Mouse (Mus musculus) CH12.LX (cell line): ENCODE data around the gene Gpr68. TPM values are rescaled to one million over a fixed set of nuclear protein-coding genes. Genes with fewer than 3 reads are reported as not detected.
A peak's percentile ranks its signal among the peaks of the same experiment; 100 is the strongest.

Experiments
- DNase-seq: peaks from one replicate; pipeline ENCODE4 v3.0.0-alpha.2; 2013; ENCODE audit errors: extremely low read depth
- H3K27ac ChIP-seq: 2 replicates; pipeline ENCODE4 v1.5.1; 2012; ENCODE audit warnings: low read depth, mild to moderate bottlenecking, control low read depth, moderate library complexity; ENCODE audit not compliant: insufficient read depth
- H3K27me3 ChIP-seq: replicated peaks from 2 replicates; pipeline ENCODE3; 2012; ENCODE audit warnings: inconsistent platforms
- H3K36me3 ChIP-seq, 2 experiments: replicated peaks in 1 of 2; 2 replicates each; pipeline versions ENCODE3 to v1.6.1; 2012; ENCODE audit warnings: inconsistent platforms in 1 of 2, low read length in 1 of 2, mild to moderate bottlenecking in 1 of 2, mixed read lengths in 1 of 2, moderate library complexity in 1 of 2; ENCODE audit not compliant: control insufficient read depth in 1 of 2, insufficient read depth in 1 of 2
- H3K4me1 ChIP-seq, 2 experiments: 2 replicates each; pipeline ENCODE4 v1.6.1; 2012; ENCODE audit warnings: inconsistent platforms in 1 of 2, moderate library complexity in 1 of 2; ENCODE audit not compliant: insufficient read depth in 2 of 2, control insufficient read depth in 1 of 2
- H3K4me2 ChIP-seq: 2 replicates; pipeline ENCODE4 v1.6.1; 2012; ENCODE audit warnings: low read depth, mild to moderate bottlenecking, control low read depth; ENCODE audit not compliant: poor library complexity, insufficient read depth, severe bottlenecking
- H3K4me3 ChIP-seq, 3 experiments: fragments of 150-350 bp in 1 of 3; sonication (generic) in 1 of 3; replicated peaks in 1 of 3; 2 replicates each; pipeline versions ENCODE3 to v1.5.1; 2011 to 2012; ENCODE audit warnings: low read depth in 2 of 3, low read length in 2 of 3, mild to moderate bottlenecking in 2 of 3, moderate library complexity in 2 of 3, control low read depth in 1 of 3, improper control_type of control experiment in 1 of 3, inconsistent platforms in 1 of 3, mixed read lengths in 1 of 3; ENCODE audit not compliant: poor library complexity in 1 of 3
- H3K79me2 ChIP-seq: replicated peaks from 2 replicates; pipeline ENCODE4 v1.6.1; 2012; ENCODE audit warnings: mild to moderate bottlenecking, moderate library complexity; ENCODE audit not compliant: control insufficient read depth, poor library complexity, insufficient read depth, severe bottlenecking; ENCODE audit errors: extremely low read depth
- H3K9ac ChIP-seq: 2 replicates; pipeline ENCODE4 v1.6.1; 2012; ENCODE audit warnings: low read depth, mild to moderate bottlenecking, control low read depth, moderate library complexity; ENCODE audit not compliant: insufficient read depth
- H3K9me3 ChIP-seq: replicated peaks from 2 replicates; pipeline ENCODE3; 2012; ENCODE audit warnings: low read length, inconsistent platforms, mixed read lengths
- CHD2 ChIP-seq: IDR thresholded peaks from 2 replicates; pipeline ENCODE4 v1.6.1; 2011; ENCODE audit warnings: low read length, improper control_type of control experiment
- CTCF ChIP-seq, 2 experiments: IDR thresholded peaks in 1 of 2; conservative IDR thresholded peaks in 1 of 2; 2 replicates each; pipeline ENCODE4 v1.5.1; 2011 to 2012; ENCODE audit warnings: low read depth in 2 of 2, low read length in 2 of 2, improper control_type of control experiment in 1 of 2, inconsistent platforms in 1 of 2, mild to moderate bottlenecking in 1 of 2, moderate library complexity in 1 of 2
- E2F4 ChIP-seq: IDR thresholded peaks from 2 replicates; pipeline ENCODE4 v1.6.1; 2011; ENCODE audit warnings: low read depth, low read length, improper control_type of control experiment; ENCODE audit not compliant: insufficient replicate concordance
- ELF1 ChIP-seq: IDR thresholded peaks from 2 replicates; pipeline ENCODE4 v1.6.1; 2014; ENCODE audit warnings: low read depth, mild to moderate bottlenecking, inconsistent platforms, low read length, improper control_type of control experiment
- EP300 ChIP-seq: IDR thresholded peaks from 2 replicates; pipeline ENCODE4 v1.6.1; 2011; ENCODE audit warnings: low read length, improper control_type of control experiment
- HCFC1 ChIP-seq: IDR thresholded peaks from 2 replicates; pipeline ENCODE4 v1.6.1; 2012; ENCODE audit warnings: low read depth, mild to moderate bottlenecking, inconsistent platforms, low read length, improper control_type of control experiment
- JUN ChIP-seq: IDR thresholded peaks from 2 replicates; pipeline ENCODE4 v1.6.1; 2011; ENCODE audit warnings: low read depth, mild to moderate bottlenecking, low read length, improper control_type of control experiment, moderate library complexity; ENCODE audit not compliant: insufficient read depth
- JUND ChIP-seq: conservative IDR thresholded peaks from 2 replicates; pipeline ENCODE4 v1.6.1; 2011; ENCODE audit warnings: low read depth, low read length, improper control_type of control experiment
- KAT2A ChIP-seq: IDR thresholded peaks from 2 replicates; pipeline ENCODE4 v1.6.1; 2012; ENCODE audit warnings: low read length, improper control_type of control experiment, inconsistent platforms; ENCODE audit not compliant: insufficient replicate concordance
- MAFK ChIP-seq: IDR thresholded peaks from 2 replicates; pipeline ENCODE4 v1.6.1; 2011; ENCODE audit warnings: low read length, improper control_type of control experiment; ENCODE audit not compliant: insufficient replicate concordance
- MAX ChIP-seq: IDR thresholded peaks from 2 replicates; pipeline ENCODE4 v1.6.1; 2011; ENCODE audit warnings: low read length, improper control_type of control experiment
- MEF2A ChIP-seq: IDR thresholded peaks from 2 replicates; pipeline ENCODE4 v1.6.1; 2014; ENCODE audit warnings: low read depth, mild to moderate bottlenecking, inconsistent platforms, low read length, improper control_type of control experiment, borderline replicate concordance
- MXI1 ChIP-seq: IDR thresholded peaks from 2 replicates; pipeline ENCODE4 v1.6.1; 2011; ENCODE audit warnings: mild to moderate bottlenecking, low read depth, low read length, improper control_type of control experiment
- NELFE ChIP-seq: IDR thresholded peaks from 2 replicates; pipeline ENCODE4 v1.6.1; 2011; ENCODE audit warnings: low read depth, low read length, improper control_type of control experiment
- NRF1 ChIP-seq: IDR thresholded peaks from 2 replicates; pipeline ENCODE4 v1.6.1; 2014; ENCODE audit warnings: low read depth, mild to moderate bottlenecking, inconsistent platforms, low read length, improper control_type of control experiment, moderate library complexity
- POLR2A ChIP-seq: IDR thresholded peaks from 2 replicates; pipeline ENCODE4 v1.6.1; 2011; ENCODE audit warnings: low read depth, mild to moderate bottlenecking, improper control_type of control experiment, low read length
- SMC3 ChIP-seq: IDR thresholded peaks from 2 replicates; pipeline ENCODE4 v1.6.1; 2011; ENCODE audit warnings: low read depth, low read length, improper control_type of control experiment
- TBP ChIP-seq: conservative IDR thresholded peaks from 2 replicates; pipeline ENCODE4 v1.6.1; 2011; ENCODE audit warnings: low read depth, low read length, improper control_type of control experiment
- TCF12 ChIP-seq: IDR thresholded peaks from 2 replicates; pipeline ENCODE4 v1.6.1; 2014; ENCODE audit warnings: low read depth, mild to moderate bottlenecking, inconsistent platforms, low read length, improper control_type of control experiment
- UBTF ChIP-seq: IDR thresholded peaks from 2 replicates; pipeline ENCODE4 v1.6.1; 2012; ENCODE audit warnings: low read depth, mild to moderate bottlenecking, inconsistent platforms, low read length, improper control_type of control experiment, moderate library complexity
- USF1 ChIP-seq: IDR thresholded peaks from 2 replicates; pipeline ENCODE4 v1.6.1; 2014; ENCODE audit warnings: low read depth, mild to moderate bottlenecking, inconsistent platforms, low read length, improper control_type of control experiment
- ZC3H11A ChIP-seq: IDR thresholded peaks from 2 replicates; pipeline ENCODE4 v1.6.1; 2012; ENCODE audit warnings: low read depth, mild to moderate bottlenecking, inconsistent platforms, low read length, improper control_type of control experiment
- ZKSCAN1 ChIP-seq: IDR thresholded peaks from 2 replicates; pipeline ENCODE4 v1.6.1; 2012; ENCODE audit warnings: low read depth, inconsistent platforms, low read length, improper control_type of control experiment, borderline replicate concordance
- ZMIZ1 ChIP-seq: IDR thresholded peaks from 2 replicates; pipeline ENCODE4 v1.6.1; 2012; ENCODE audit warnings: low read depth, mild to moderate bottlenecking, inconsistent platforms, low read length, improper control_type of control experiment
- ZNF384 ChIP-seq: IDR thresholded peaks from 2 replicates; pipeline ENCODE4 v1.6.1; 2012; ENCODE audit warnings: low read depth, low read length, improper control_type of control experiment, inconsistent platforms
- dilution Hi-C: fragments of 300-500 bp; cut with MboI; formaldehyde crosslinking; loops from 2 replicates; pipeline ENCODE4 v1.14.3; 2020; ENCODE audit warnings: low sequenced_read_pairs; ENCODE audit not compliant: extremely low pct_unique_long_range_greater_than_20kb, extremely low pct_ligation_motif_present
- in situ Hi-C: fragments of 300-500 bp; cut with MboI; formaldehyde crosslinking; loops from 3 replicates; pipeline ENCODE4 v1.14.3; 2019; ENCODE audit warnings: low sequenced_read_pairs, low pct_ligation_motif_present, low pct_unique_long_range_greater_than_20kb, mixed read lengths
- polyA plus RNA-seq: library from polyadenylated mRNA; unstranded; fragments of >175 nt; gene quantifications from 2 replicates; pipeline ENCODE4 v1.2.1, GENCODE M21; 2012; ENCODE audit warnings: low read depth; ENCODE audit not compliant: insufficient read length
- total RNA-seq, 2 experiments: library from RNA; depleted of rRNA; stranded (reverse); fragments of 300-350 nt in 1 of 2; fragments of >200 nt in 1 of 2; gene quantifications; 2 replicates each; pipeline ENCODE4 v1.2.3; 2012 to 2014

The Gpr68 gene
- total and polyA plus RNA-seq, 3 experiments = 1.2 to 4.2 (median 1.5) TPM

DNA sequence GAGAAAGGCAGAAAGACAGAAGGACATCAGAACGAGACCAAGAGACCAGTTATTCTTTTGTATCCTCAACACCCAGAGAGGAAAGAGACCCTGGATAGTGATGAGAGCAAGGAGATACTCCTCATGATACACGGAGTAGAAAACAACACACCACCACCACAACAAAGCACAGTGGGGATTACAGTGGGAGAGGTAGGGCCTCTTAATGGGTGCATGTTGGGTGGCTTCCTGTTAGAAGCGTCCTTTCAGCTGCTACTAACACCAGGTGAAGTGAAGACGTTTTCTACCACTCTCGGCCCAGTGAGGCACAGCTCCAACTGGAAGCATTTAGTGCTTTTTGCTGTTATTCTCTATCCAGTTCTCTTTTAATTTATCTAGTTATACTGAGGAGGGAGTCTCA, 1.1 kb downstream of the Gpr68 start:
- no peak overlapping the region for H3K4me2 ChIP-seq
- DNase-seq = no peak
- dilution Hi-C loops (no loop called here), in situ Hi-C loops (no loop called here)
- no peak overlapping the region for H3K27ac ChIP-seq
- peaks cover 20 to 71% of the 10 kb centered on the region in 2 experiments for H3K4me1 ChIP-seq
- peaks cover 7 to 17% of the 10 kb centered on the region in 2 experiments for H3K36me3 ChIP-seq
- H3K9ac ChIP-seq = no peak overlapping the region
- no peaks in the 10 kb centered on the region for H3K9me3 ChIP-seq
- no peak for TF ChIP-seq TCF12
- TF ChIP-seq SMC3 = no peak
- TF ChIP-seq TBP = no peak
- TF ChIP-seq ELF1 = no peak
- TF ChIP-seq CHD2 = no peak
- no peak for TF ChIP-seq ZNF384
- no peak for TF ChIP-seq NRF1
- no peak for TF ChIP-seq USF1
- no peak for TF ChIP-seq NELFE
- no peak for TF ChIP-seq JUN
- TF ChIP-seq E2F4 = no peak
- no peak for TF ChIP-seq CTCF (conservative IDR thresholded peaks at IDR 0.05 in 1 of 2, IDR thresholded peaks at IDR 0.05 in 1 of 2; ENCODE audit: low read depth in 2 of 2, low read length in 2 of 2)
- no peak for TF ChIP-seq MEF2A
- TF ChIP-seq MAFK = no peak
- TF ChIP-seq HCFC1 = no peak
- no peak for TF ChIP-seq MXI1
- no peak for TF ChIP-seq ZKSCAN1
- TF ChIP-seq KAT2A = no peak
- TF ChIP-seq, all 38 proteins: peak for 0
- Histone ChIP-seq H3K4me3 (no peak overlapping the region), H3K27me3 (no peaks in the 10 kb centered on the region), H3K79me2 (no peaks in the 10 kb centered on the region)

DNA sequence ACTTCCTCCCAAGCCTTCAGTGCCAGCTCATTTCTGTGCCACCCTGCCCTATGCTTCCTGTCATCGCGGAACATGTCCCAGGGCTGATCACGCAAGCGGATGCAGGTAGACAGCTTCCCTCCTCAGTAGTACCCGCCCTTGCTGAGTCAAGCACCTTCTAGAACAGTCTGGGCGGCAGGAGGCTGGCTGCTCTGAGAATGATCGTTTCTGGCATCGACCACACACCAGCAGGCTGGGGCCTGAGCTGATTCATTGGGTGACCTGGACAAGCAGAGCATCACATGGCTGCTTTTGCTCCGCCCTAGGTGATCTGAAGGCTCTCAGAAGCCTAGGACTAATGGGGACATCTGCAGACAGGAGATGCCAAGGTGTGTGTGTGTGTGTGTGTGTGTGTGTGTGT, 4.2 kb downstream of the Gpr68 start:
- H3K27me3 ChIP-seq = no peaks in the 10 kb centered on the region

More for the DNA sequence above, 4.2 kb downstream of the Gpr68 start:
- Histone ChIP-seq H3K36me3 (no peaks in the 10 kb centered on the region), H3K4me1 (peaks cover 20 to 78% of the 10 kb centered on the region in 2 experiments), H3K79me2 (no peaks in the 10 kb centered on the region), H3K4me2 (no peak overlapping the region; the same call in 1 of the 2 replicates), H3K27ac (no peak overlapping the region), H3K9me3 (no peaks in the 10 kb centered on the region), H3K9ac (no peak overlapping the region), H3K4me3 (peak overlapping the region; percentile 10 to 39 (median 33))
- dilution Hi-C loops (no loop called here), in situ Hi-C loops (no loop called here)
- DNase-seq = peak; percentile 77
- TF ChIP-seq ZMIZ1 (no peak), CTCF (conservative IDR thresholded peaks at IDR 0.05 in 1 of 2, IDR thresholded peaks at IDR 0.05 in 1 of 2; ENCODE audit: low read depth in 2 of 2, low read length in 2 of 2) (no peak), POLR2A (peak; percentile 37; the same call in 1 of the 2 replicates), ZC3H11A (no peak), EP300 (no peak; the same call in 1 of the 2 replicates), JUND (no peak), USF1 (peak; percentile 45), MAX (0 out of 2 replicates have a peak, but pooled peaks have one; percentile 26), UBTF (no peak), ELF1 (peak; percentile 43; the same call in 1 of the 2 replicates)
